Mouse (Mus musculus) left cerebral cortex, postnatal 25 days (tissue): ENCODE measurements at regions not wholly inside any gene's neighbourhood (a gene's known extent, or its start where the extent isn't known, plus 50 kb on each side); places are given as distances from the start of the nearest gene placed in this dataset.

Experiments used
- DNase-seq, 2 experiments: peaks; one replicate each; pipeline ENCODE4 v3.0.0; 2022; ENCODE audit warnings: low spot score in 2 of 2, mixed read lengths in 1 of 2
- intact Hi-C: fragments of 180-260 bp; cut with DNase I; formaldehyde crosslinking; loops from one replicate; pipeline ENCODE4 v1.15.1; 2025

DNA sequence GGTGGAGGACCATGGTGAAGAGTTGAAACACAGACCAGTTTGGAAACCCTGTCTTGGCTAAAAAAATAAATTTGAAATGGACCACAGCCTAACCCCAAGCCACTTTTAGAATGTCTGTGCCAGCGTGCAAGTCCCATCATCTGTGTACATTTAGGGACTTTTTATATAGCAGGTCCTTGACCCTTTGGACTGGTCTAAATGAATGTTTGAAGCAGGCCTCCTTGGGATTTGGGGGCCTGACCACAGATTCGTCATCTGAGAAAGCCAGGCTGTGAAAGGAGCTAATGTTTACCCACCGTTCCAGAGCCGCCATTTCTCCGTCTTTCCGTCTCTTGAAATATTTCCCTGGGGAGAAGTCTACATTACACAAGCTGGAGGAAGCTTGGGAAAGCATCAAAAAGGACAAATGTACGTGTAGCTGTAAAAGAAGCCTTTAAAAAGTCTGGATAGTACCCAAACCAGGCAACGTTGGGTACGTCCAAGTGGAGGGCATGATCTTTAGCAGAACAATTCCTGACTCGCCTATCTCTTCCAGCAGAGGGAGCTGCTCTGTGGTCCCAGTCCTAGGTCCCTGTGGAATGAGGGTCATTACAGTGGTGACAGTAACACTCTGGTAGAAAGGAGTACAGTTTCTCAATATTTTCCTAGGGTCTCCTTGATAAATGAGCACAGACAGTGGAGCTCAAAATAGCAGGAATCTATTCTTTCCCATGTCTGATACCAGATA, 305.0 kb downstream of the Maf start:
- intact Hi-C loops, result loop anchor here (5.0 kb wide), 1 partner anchor 305 kb away; the partner anchor contains the start of gene Maf
- DNase-seq, result no peak
